ENCODE assay signal across 10 mouse cellular contexts in genomic region chr10:77613409-77613808, GRCm38 (mm10). TPM values are rescaled to one million over a fixed set of nuclear protein-coding genes. Genes with fewer than 3 reads are reported as not detected.
DNase-seq lines count a peak whose midpoint lies in the region; ATAC-seq lines count a peak whose summit lies in the region.
"Had no signal": no experiment of that assay in that cellular context is flagged by ENCODE, and none has a peak within 500 bp of the region (broad histone marks: within the 10 kb centered on the region; RNA-seq: fewer than 3 reads in every experiment).

No protein-coding gene starts in this region.

- ATAC-seq in liver, embryonic 12.5 days, result no peak
- ATAC-seq in liver, embryonic 11.5 days (replicated peaks; ENCODE audit: low FRiP score), result no peak
- ATAC-seq in heart, embryonic 11.5 days (replicated peaks; ENCODE audit: insufficient number of reproducible peaks, low FRiP score, low TSS enrichment), result 0 out of 2 replicates have a peak, but pooled peaks have one; percentile 3
- peak; percentile 21; the same call in 1 of the 2 replicates for ATAC-seq in stomach, embryonic 15.5 days (ENCODE audit: insufficient read depth, low FRiP score, low read depth)
- no peak for ATAC-seq in activated CD4-positive, CD25-positive, alpha-beta regulatory T cell, adult 4 months

- H3K36me3 ChIP-seq in liver, embryonic 12.5 days, result peaks cover 97% of the 10 kb centered on the region
- peaks cover 61% of the 10 kb centered on the region for H3K36me3 ChIP-seq in liver, embryonic 11.5 days (ENCODE audit: control insufficient read depth, insufficient read depth, low read length)
- peaks cover 42% of the 10 kb centered on the region for H3K36me3 ChIP-seq in heart, embryonic 11.5 days (ENCODE audit: control insufficient read depth, insufficient read depth, low read length)
- H3K36me3 ChIP-seq in stomach, embryonic 15.5 days, result peaks cover 55% of the 10 kb centered on the region

- H3K4me1 ChIP-seq in liver, embryonic 12.5 days, result peaks cover 30% of the 10 kb centered on the region
- H3K4me1 ChIP-seq in liver, embryonic 11.5 days (replicated peaks; ENCODE audit: control insufficient read depth, insufficient read depth, low read length), result peaks cover 6% of the 10 kb centered on the region
- no peaks in the 10 kb centered on the region for H3K4me1 ChIP-seq in heart, embryonic 11.5 days (ENCODE audit: control insufficient read depth, insufficient read depth, low read length)
- H3K4me1 ChIP-seq in stomach, embryonic 15.5 days, result 0 out of 2 replicates have a peak, but pooled peaks cover 4% of the 10 kb centered on the region
- H3K4me1 ChIP-seq: embryonic facial prominence, embryonic 13.5 days had no signal

- DNase-seq in liver, embryonic 11.5 days (ENCODE audit: low spot score), result no peak
- peak; percentile 80 for DNase-seq in kidney, postnatal 10 days
- no peak for DNase-seq in right cerebral cortex, postnatal 25 days
- no peak for DNase-seq in right cerebral cortex, adult 18-20 months

- no peaks in the 10 kb centered on the region for H3K27me3 ChIP-seq in liver, embryonic 12.5 days (replicated peaks)
- no peaks in the 10 kb centered on the region for H3K27me3 ChIP-seq in liver, embryonic 11.5 days (replicated peaks; ENCODE audit: control insufficient read depth, insufficient read depth, low read length)
- no peaks in the 10 kb centered on the region for H3K27me3 ChIP-seq in heart, embryonic 11.5 days (ENCODE audit: control insufficient read depth, insufficient read depth, low read length)
- no peaks in the 10 kb centered on the region for H3K27me3 ChIP-seq in stomach, embryonic 15.5 days (replicated peaks)
- H3K27me3 ChIP-seq: embryonic facial prominence, embryonic 13.5 days had no signal

- no peak overlapping the region for H3K4me2 ChIP-seq in liver, embryonic 12.5 days
- no peak overlapping the region for H3K4me2 ChIP-seq in liver, embryonic 11.5 days
- H3K4me2 ChIP-seq in heart, embryonic 11.5 days, result no peak overlapping the region
- H3K4me2 ChIP-seq in stomach, embryonic 15.5 days, result no peak overlapping the region
- H3K4me2 ChIP-seq: embryonic facial prominence, embryonic 13.5 days had no signal

- no peaks in the 10 kb centered on the region for H3K9me3 ChIP-seq in liver, embryonic 12.5 days (replicated peaks)
- no peaks in the 10 kb centered on the region for H3K9me3 ChIP-seq in liver, embryonic 11.5 days (ENCODE audit: control insufficient read depth, low read length)
- no peaks in the 10 kb centered on the region for H3K9me3 ChIP-seq in heart, embryonic 11.5 days (replicated peaks; ENCODE audit: control insufficient read depth, low read length)
- no peaks in the 10 kb centered on the region for H3K9me3 ChIP-seq in stomach, embryonic 15.5 days
- H3K9me3 ChIP-seq: embryonic facial prominence, embryonic 13.5 days; G1E had no signal

- no peak overlapping the region for H3K4me3 ChIP-seq in liver, embryonic 12.5 days
- H3K4me3 ChIP-seq in liver, embryonic 11.5 days (ENCODE audit: low read depth, low read length), result no peak overlapping the region
- no peak overlapping the region for H3K4me3 ChIP-seq in heart, embryonic 11.5 days (ENCODE audit: low read depth, low read length)
- H3K4me3 ChIP-seq in stomach, embryonic 15.5 days (replicated peaks), result no peak overlapping the region
- H3K4me3 ChIP-seq: embryonic facial prominence, embryonic 13.5 days had no signal

- 66% methylated on average over 3 of the region's 3 CpGs for WGBS in liver, embryonic 12.5 days (ENCODE audit: insufficient replicate concordance)
- WGBS in liver, embryonic 11.5 days, result 65% methylated on average over 3 of the region's 3 CpGs
- WGBS in heart, embryonic 11.5 days (ENCODE audit: insufficient replicate concordance), result 72% methylated on average over 3 of the region's 3 CpGs
- 81% methylated on average over 3 of the region's 3 CpGs for WGBS in stomach, embryonic 15.5 days

- peak overlapping the region; percentile 43; the same call in 1 of the 2 replicates for H3K27ac ChIP-seq in liver, embryonic 12.5 days
- no peak overlapping the region for H3K27ac ChIP-seq in liver, embryonic 11.5 days (ENCODE audit: low read depth, low read length)
- H3K27ac ChIP-seq in heart, embryonic 11.5 days (ENCODE audit: low read depth, low read length), result 0 out of 2 replicates have a peak overlapping the region, but pooled peaks have one; percentile 57
- H3K27ac ChIP-seq in stomach, embryonic 15.5 days, result peak overlapping the region; percentile 65; the same call in 1 of the 2 replicates
- H3K27ac ChIP-seq: embryonic facial prominence, embryonic 13.5 days had no signal

- H3K9ac ChIP-seq in liver, embryonic 12.5 days, result no peak overlapping the region
- H3K9ac ChIP-seq in liver, embryonic 11.5 days (ENCODE audit: low read depth, low read length), result no peak overlapping the region
- no peak overlapping the region for H3K9ac ChIP-seq in heart, embryonic 11.5 days (ENCODE audit: low read depth, low read length)
- H3K9ac ChIP-seq in stomach, embryonic 15.5 days, result no peak overlapping the region
- H3K9ac ChIP-seq: embryonic facial prominence, embryonic 13.5 days had no signal

RNA-seq across cellular contexts. Expression of gene Gm49325, which starts 7.4 kb away (rescaled TPM):
- 5.1 TPM in 1 of 2 replicates, not detected in the other for polyA plus RNA-seq in liver, embryonic 12.5 days (2016; fragmentation: Nextera tagmentation; extraction: Ambion mirVana)
- polyA plus RNA-seq in liver, embryonic 11.5 days (2014; fragmentation: Nextera tagmentation; extraction: Ambion mirVana), result 1.8 and 4.5 TPM in 2 replicates
- not detected in 2 replicates for polyA plus RNA-seq in heart, embryonic 11.5 days (2014; fragmentation: Nextera tagmentation; extraction: Ambion mirVana)
- 4.8 TPM in 1 of 2 replicates, not detected in the other for polyA plus RNA-seq in stomach, embryonic 15.5 days (2015; fragmentation: Nextera tagmentation; extraction: Ambion mirVana)
- polyA plus RNA-seq in activated CD4-positive, CD25-positive, alpha-beta regulatory T cell, adult 4 months (2017; shearing (Covaris generic)), result 1 to 10 TPM in 1 of 2 experiments, not detected in 1; 6.5 TPM
- polyA plus RNA-seq: G1E had no signal

RNA-seq across cellular contexts. Expression of gene Sumo3, which starts 7.5 kb away (rescaled TPM):
- polyA plus RNA-seq in liver, embryonic 12.5 days (2016; fragmentation: Nextera tagmentation; extraction: Ambion mirVana), result 138 and 146 TPM in 2 replicates
- 249 and 271 TPM in 2 replicates for polyA plus RNA-seq in liver, embryonic 11.5 days (2014; fragmentation: Nextera tagmentation; extraction: Ambion mirVana)
- polyA plus RNA-seq in heart, embryonic 11.5 days (2014; fragmentation: Nextera tagmentation; extraction: Ambion mirVana), result 165 and 212 TPM in 2 replicates
- polyA plus RNA-seq in stomach, embryonic 15.5 days (2015; fragmentation: Nextera tagmentation; extraction: Ambion mirVana), result 324 and 334 TPM in 2 replicates
- polyA plus RNA-seq in activated CD4-positive, CD25-positive, alpha-beta regulatory T cell, adult 4 months (2017; shearing (Covaris generic)), result 10 to 100 TPM; 75.5 to 83.8 TPM

RNA-seq across cellular contexts. Expression of gene Ube2g2, which starts 8.7 kb away (rescaled TPM):
- 55.7 and 59.9 TPM in 2 replicates for polyA plus RNA-seq in liver, embryonic 12.5 days (2016; fragmentation: Nextera tagmentation; extraction: Ambion mirVana)
- polyA plus RNA-seq in liver, embryonic 11.5 days (2014; fragmentation: Nextera tagmentation; extraction: Ambion mirVana), result 62.1 and 67.9 TPM in 2 replicates
- polyA plus RNA-seq in heart, embryonic 11.5 days (2014; fragmentation: Nextera tagmentation; extraction: Ambion mirVana), result 38.0 and 42.9 TPM in 2 replicates
- polyA plus RNA-seq in stomach, embryonic 15.5 days (2015; fragmentation: Nextera tagmentation; extraction: Ambion mirVana), result 70.7 and 73.3 TPM in 2 replicates
- polyA plus RNA-seq in activated CD4-positive, CD25-positive, alpha-beta regulatory T cell, adult 4 months (2017; shearing (Covaris generic)), result 10 to 100 TPM; 36.5 to 39.3 TPM

RNA-seq across cellular contexts. Expression of gene Pttg1ip, which starts 31.9 kb away (rescaled TPM):
- polyA plus RNA-seq in liver, embryonic 12.5 days (2016; fragmentation: Nextera tagmentation; extraction: Ambion mirVana), result 68.8 and 72.8 TPM in 2 replicates
- polyA plus RNA-seq in liver, embryonic 11.5 days (2014; fragmentation: Nextera tagmentation; extraction: Ambion mirVana), result 94.0 and 99.7 TPM in 2 replicates
- 108 and 113 TPM in 2 replicates for polyA plus RNA-seq in heart, embryonic 11.5 days (2014; fragmentation: Nextera tagmentation; extraction: Ambion mirVana)
- 174 and 178 TPM in 2 replicates for polyA plus RNA-seq in stomach, embryonic 15.5 days (2015; fragmentation: Nextera tagmentation; extraction: Ambion mirVana)
- polyA plus RNA-seq in activated CD4-positive, CD25-positive, alpha-beta regulatory T cell, adult 4 months (2017; shearing (Covaris generic)), result 10 to 100 TPM; 85.6 to 92.6 TPM

Comparison
In these comparisons a context has a peak if more than half of its experiments do, and no peak if none do; other contexts are left out.
1. ATAC-seq: peak in heart, embryonic 11.5 days (single experiment) and stomach, embryonic 15.5 days (single experiment); none in liver, embryonic 12.5 days (single experiment), liver, embryonic 11.5 days (single experiment) and activated CD4-positive, CD25-positive, alpha-beta regulatory T cell, adult 4 months (single experiment).